Mouse (Mus musculus) ES-E14 (cell line): ENCODE data around the gene Dnaja4.

Experiments
- HCFC1 ChIP-seq: IDR thresholded peaks from 2 replicates; pipeline ENCODE4 v1.6.1; 2012; ENCODE audit warnings: low read length, inconsistent platforms, borderline replicate concordance; ENCODE audit not compliant: insufficient read depth
- MAFK ChIP-seq: IDR thresholded peaks from 2 replicates; pipeline ENCODE4 v1.6.1; 2014; ENCODE audit warnings: mild to moderate bottlenecking, low read depth, low read length, inconsistent platforms; ENCODE audit not compliant: insufficient read depth
- ZNF384 ChIP-seq: IDR thresholded peaks from 2 replicates; pipeline ENCODE4 v1.6.1; 2012; ENCODE audit warnings: low read depth, low read length, inconsistent platforms

DNA sequence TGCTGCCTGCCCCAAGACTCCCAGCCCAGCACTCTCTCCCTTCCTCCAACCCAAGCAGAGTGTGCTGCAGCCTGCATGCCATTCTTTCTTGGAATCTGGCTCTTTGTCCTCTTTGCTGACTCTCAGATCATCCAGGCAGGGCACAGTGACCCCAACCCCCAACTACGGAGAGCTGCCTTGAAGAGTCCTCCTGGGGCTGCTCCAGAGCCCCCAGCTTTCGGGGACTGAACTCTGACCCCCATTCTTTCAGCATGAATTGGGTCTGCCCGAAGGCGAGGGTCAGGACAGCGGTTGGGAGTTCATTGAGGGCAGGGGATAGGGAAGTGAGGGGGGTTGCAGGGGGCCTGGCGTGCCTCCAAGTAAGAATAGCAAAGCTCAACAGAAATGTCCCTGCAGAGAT lies 60.9 kb downstream of the Dnaja4 start:
- TF ChIP-seq ZNF384, result no peak
- no peak for TF ChIP-seq HCFC1
- no peak for TF ChIP-seq MAFK
